Mouse (Mus musculus): ENCODE data around the gene Ints1.
A peak's percentile ranks its signal among the peaks of the same experiment; 100 is the strongest.
"Not testable (repeated sequence)": the region's sequence is repeated elsewhere in the genome, so short reads cannot be mapped to it uniquely, and the experiment has no call there.

The Ints1 gene

GRCm38 (mm10) chr5:139754753-139755152 lies 20.7 kb downstream of the Ints1 start:
- DNase-seq (ENCODE audit: low spot score in 2 of 2), result peak in 1 of 2 experiments; percentile 50

- DNase-seq (ENCODE audit: low spot score in 2 of 2), result no peak
Observed at GRCm38 (mm10) chr5:139750535-139750934, 24.9 kb downstream of the Ints1 start.

GRCm38 (mm10) chr5:139749413-139750125 lies 25.9 kb downstream of the Ints1 start:
- DNase-seq (ENCODE audit: low spot score in 2 of 2), result no peak

- DNase-seq (ENCODE audit: low spot score in 2 of 2), result no peak
Observed at GRCm38 (mm10) chr5:139745771-139746170, 29.7 kb downstream of the Ints1 start.

- not testable (repeated sequence) for DNase-seq (ENCODE audit: low spot score in 2 of 2)
Observed at GRCm38 (mm10) chr5:139742640-139743039, 32.8 kb downstream of the Ints1 start.

- no peak for DNase-seq (ENCODE audit: low spot score in 2 of 2)
Observed at GRCm38 (mm10) chr5:139738592-139739315, 36.7 kb downstream of the Ints1 start.

GRCm38 (mm10) chr5:139737841-139738591 lies 37.5 kb downstream of the Ints1 start:
- DNase-seq (ENCODE audit: low spot score in 2 of 2), result no peak

- no peak for DNase-seq (ENCODE audit: low spot score in 2 of 2)
Observed at GRCm38 (mm10) chr5:139736504-139736940, 39.0 kb downstream of the Ints1 start.

GRCm38 (mm10) chr5:139735677-139736503 lies 39.6 kb downstream of the Ints1 start, which contains the start of gene Micall2:
TSS of gene Micall2 (minus strand) at chr5:139736336.
- DNase-seq (ENCODE audit: low spot score in 2 of 2), result peak; percentile 82

- no peak for DNase-seq (ENCODE audit: low spot score in 2 of 2)
Observed at GRCm38 (mm10) chr5:139734746-139735145, 40.7 kb downstream of the Ints1 start.

- DNase-seq (ENCODE audit: low spot score in 2 of 2), result no peak
Observed at GRCm38 (mm10) chr5:139734016-139734415, 41.5 kb downstream of the Ints1 start.

- no peak for DNase-seq (ENCODE audit: low spot score in 2 of 2)
Observed at GRCm38 (mm10) chr5:139732634-139733107, 42.8 kb downstream of the Ints1 start.

GRCm38 (mm10) chr5:139730712-139731486 lies 44.6 kb downstream of the Ints1 start:
- DNase-seq (ENCODE audit: low spot score in 2 of 2), result no peak

- no peak for DNase-seq (ENCODE audit: low spot score in 2 of 2)
Observed at GRCm38 (mm10) chr5:139727261-139727660, 48.2 kb downstream of the Ints1 start.

GRCm38 (mm10) chr5:139726186-139726585 lies 49.3 kb downstream of the Ints1 start:
- no peak for DNase-seq (ENCODE audit: low spot score in 2 of 2)

- DNase-seq (ENCODE audit: low spot score in 2 of 2), result no peak
Observed at GRCm38 (mm10) chr5:139724336-139725116, 50.9 kb downstream of the Ints1 start.

GRCm38 (mm10) chr5:139723113-139723512 lies 52.4 kb downstream of the Ints1 start:
- DNase-seq (ENCODE audit: low spot score in 2 of 2), result no peak

GRCm38 (mm10) chr5:139722709-139723108 lies 52.8 kb downstream of the Ints1 start:
- no peak for DNase-seq (ENCODE audit: low spot score in 2 of 2)

GRCm38 (mm10) chr5:139718949-139719348 lies 56.5 kb downstream of the Ints1 start:
- no peak for DNase-seq (ENCODE audit: low spot score in 2 of 2)

- DNase-seq (ENCODE audit: low spot score in 2 of 2), result no peak
Observed at GRCm38 (mm10) chr5:139718540-139718939, 56.9 kb downstream of the Ints1 start.

Data from right cerebral cortex, postnatal 36 days (tissue).